Mouse (Mus musculus): ENCODE measurements around the gene Gm42420.

DNA sequence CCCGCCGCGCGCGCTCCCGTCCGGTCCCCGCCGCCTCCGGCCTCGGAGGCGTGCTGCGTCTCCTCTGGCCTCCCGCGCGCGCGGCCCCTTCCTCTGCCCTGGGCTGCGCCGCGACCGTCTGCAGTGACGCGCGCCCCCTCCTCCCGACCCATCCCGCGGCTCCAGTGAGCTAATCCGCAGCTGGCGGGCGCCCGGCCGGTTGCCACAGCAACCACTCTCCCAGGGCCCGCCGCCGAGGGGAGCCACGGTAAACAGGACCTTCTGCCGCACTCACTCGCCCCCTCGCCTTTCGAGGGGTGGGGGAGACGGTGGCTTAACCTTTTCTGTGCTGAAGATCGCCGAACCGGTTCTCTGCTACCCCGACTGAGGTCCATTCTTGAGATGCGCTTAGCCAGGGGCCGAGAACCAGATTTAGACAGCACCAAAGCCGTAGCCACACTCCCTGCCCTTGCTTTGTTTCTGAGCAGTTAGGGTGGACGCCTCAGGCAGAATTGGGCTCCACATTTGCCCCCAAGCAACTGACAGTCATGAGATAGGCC lies 27.8 kb upstream of the Gm42420 start, which contains the start of gene Dennd2a:
- TF ChIP-seq EP300 (optimal IDR thresholded peaks at IDR 0.05) (no peak), CTCF (IDR thresholded peaks at IDR 0.05; ENCODE audit: low read depth) (no peak)
